ENCODE assay signal across 11 mouse cellular contexts in genomic region chr17:45406281-45406680, GRCm38 (mm10). TPM values are rescaled to one million over a fixed set of nuclear protein-coding genes. Genes with fewer than 3 reads are reported as not detected.
A peak's percentile ranks its signal among the peaks of the same experiment; 100 is the strongest.
DNase-seq lines count a peak whose midpoint lies in the region; ATAC-seq lines count a peak whose summit lies in the region.
"Had no signal": no experiment of that assay in that cellular context is flagged by ENCODE, and none has a peak within 500 bp of the region (broad histone marks: within the 10 kb centered on the region; RNA-seq: fewer than 3 reads in every experiment).

No protein-coding gene starts in this region.

- no peaks in the 10 kb centered on the region for H3K27me3 ChIP-seq in hindbrain, embryonic 11.5 days (ENCODE audit: control insufficient read depth, insufficient read depth, low read length)
- no peaks in the 10 kb centered on the region for H3K27me3 ChIP-seq in hindbrain, embryonic 10.5 days (ENCODE audit: insufficient read depth, poor library complexity, severe bottlenecking)
- H3K27me3 ChIP-seq in midbrain, embryonic 14.5 days (ENCODE audit: control insufficient read depth, insufficient read depth, low read length): no peaks in the 10 kb centered on the region
- no peaks in the 10 kb centered on the region for H3K27me3 ChIP-seq in midbrain, embryonic 11.5 days (ENCODE audit: control insufficient read depth, insufficient read depth, low read length)
- H3K27me3 ChIP-seq: embryonic facial prominence, embryonic 13.5 days; midbrain, embryonic 12.5 days had no signal

- DNase-seq in hindbrain, embryonic 11.5 days (ENCODE audit: low spot score): peak; percentile 25
- no peak for DNase-seq in hindbrain, embryonic 10.5 days (ENCODE audit: low spot score)
- peak; percentile 11 for DNase-seq in midbrain, embryonic 14.5 days
- no peak for DNase-seq in midbrain, embryonic 11.5 days (ENCODE audit: low spot score, missing footprints)
- DNase-seq in NIH3T3 (ENCODE audit: low read depth) (peak; percentile 17), MN1 (ENCODE audit: low spot score) (no peak)
- DNase-seq in retina, postnatal 1 day: peak; percentile 18
- no peak for DNase-seq in adrenal gland, adult 18-20 months (ENCODE audit: low spot score in 2 of 2)
- DNase-seq: heart, postnatal 10 days had no signal

- 93% methylated on average over 10 of the region's 10 CpGs for WGBS in hindbrain, embryonic 11.5 days
- 94% methylated on average over 10 of the region's 10 CpGs for WGBS in hindbrain, embryonic 10.5 days
- 97% methylated on average over 10 of the region's 10 CpGs for WGBS in midbrain, embryonic 14.5 days
- whole genome bisulfite sequencing in midbrain, embryonic 11.5 days: 94% methylated on average over 10 of the region's 10 CpGs

- H3K4me3 ChIP-seq in hindbrain, embryonic 11.5 days (ENCODE audit: low read depth, low read length): no peak overlapping the region
- H3K4me3 ChIP-seq in hindbrain, embryonic 10.5 days: no peak overlapping the region
- H3K4me3 ChIP-seq in midbrain, embryonic 14.5 days (replicated peaks; ENCODE audit: low read depth, low read length): no peak overlapping the region
- no peak overlapping the region for H3K4me3 ChIP-seq in midbrain, embryonic 11.5 days (ENCODE audit: low read depth, low read length)
- H3K4me3 ChIP-seq: embryonic facial prominence, embryonic 13.5 days; midbrain, embryonic 12.5 days had no signal

- H3K4me2 ChIP-seq in hindbrain, embryonic 11.5 days (replicated peaks; ENCODE audit: low read depth, low read length): no peak overlapping the region
- no peak overlapping the region for H3K4me2 ChIP-seq in midbrain, embryonic 14.5 days (ENCODE audit: low read length)
- no peak overlapping the region for H3K4me2 ChIP-seq in midbrain, embryonic 11.5 days
- H3K4me2 ChIP-seq: embryonic facial prominence, embryonic 13.5 days; midbrain, embryonic 12.5 days had no signal

- H3K4me1 ChIP-seq in hindbrain, embryonic 11.5 days (replicated peaks; ENCODE audit: control insufficient read depth, insufficient read depth, low read length): no peaks in the 10 kb centered on the region
- H3K4me1 ChIP-seq in hindbrain, embryonic 10.5 days (replicated peaks): no peaks in the 10 kb centered on the region
- no peaks in the 10 kb centered on the region for H3K4me1 ChIP-seq in midbrain, embryonic 14.5 days (ENCODE audit: control insufficient read depth, insufficient read depth, low read length)
- no peaks in the 10 kb centered on the region for H3K4me1 ChIP-seq in midbrain, embryonic 11.5 days (ENCODE audit: control insufficient read depth, insufficient read depth, low read length)
- H3K4me1 ChIP-seq: midbrain, embryonic 12.5 days had no signal

- no peak overlapping the region for H3K9ac ChIP-seq in hindbrain, embryonic 11.5 days (ENCODE audit: low read depth, low read length)
- no peak overlapping the region for H3K9ac ChIP-seq in midbrain, embryonic 14.5 days (replicated peaks; ENCODE audit: low read length)
- H3K9ac ChIP-seq in midbrain, embryonic 11.5 days (ENCODE audit: low read length): no peak overlapping the region
- H3K9ac ChIP-seq: embryonic facial prominence, embryonic 13.5 days; midbrain, embryonic 12.5 days had no signal

- no peak overlapping the region for H3K27ac ChIP-seq in hindbrain, embryonic 11.5 days (ENCODE audit: low read depth, low read length)
- H3K27ac ChIP-seq in hindbrain, embryonic 10.5 days: no peak overlapping the region
- no peak overlapping the region for H3K27ac ChIP-seq in midbrain, embryonic 14.5 days (replicated peaks; ENCODE audit: low read depth, low read length)
- no peak overlapping the region for H3K27ac ChIP-seq in midbrain, embryonic 11.5 days (ENCODE audit: low read depth, low read length)
- H3K27ac ChIP-seq: embryonic facial prominence, embryonic 13.5 days; midbrain, embryonic 12.5 days had no signal

- ATAC-seq in hindbrain, embryonic 11.5 days (ENCODE audit: low FRiP score): no peak
- no peak for ATAC-seq in midbrain, embryonic 14.5 days (ENCODE audit: low FRiP score, low TSS enrichment)
- no peak for ATAC-seq in midbrain, embryonic 11.5 days (ENCODE audit: low FRiP score)

- H3K9me3 ChIP-seq in hindbrain, embryonic 11.5 days (ENCODE audit: control insufficient read depth, low read length): no peaks in the 10 kb centered on the region
- H3K9me3 ChIP-seq in hindbrain, embryonic 10.5 days: no peaks in the 10 kb centered on the region
- no peaks in the 10 kb centered on the region for H3K9me3 ChIP-seq in midbrain, embryonic 14.5 days (ENCODE audit: control insufficient read depth, low read length)
- H3K9me3 ChIP-seq in midbrain, embryonic 11.5 days (ENCODE audit: control insufficient read depth, low read length): no peaks in the 10 kb centered on the region
- H3K9me3 ChIP-seq: embryonic facial prominence, embryonic 13.5 days; midbrain, embryonic 12.5 days had no signal

- H3K36me3 ChIP-seq in hindbrain, embryonic 11.5 days (ENCODE audit: control insufficient read depth, insufficient read depth, low read length): peaks cover 14% of the 10 kb centered on the region
- H3K36me3 ChIP-seq in hindbrain, embryonic 10.5 days: peaks cover 97% of the 10 kb centered on the region
- peaks cover 62% of the 10 kb centered on the region for H3K36me3 ChIP-seq in midbrain, embryonic 14.5 days (ENCODE audit: control insufficient read depth, insufficient read depth, low read length)
- peaks cover 22% of the 10 kb centered on the region for H3K36me3 ChIP-seq in midbrain, embryonic 11.5 days (ENCODE audit: control insufficient read depth, insufficient read depth, low read length)

RNA-seq across cellular contexts. Expression of gene Cdc5l, which starts 27.3 kb away (rescaled TPM):
- polyA plus RNA-seq in hindbrain, embryonic 11.5 days (2014; fragmentation: Nextera tagmentation; extraction: Ambion mirVana): 86.2 and 87.3 TPM in 2 replicates
- polyA plus RNA-seq in hindbrain, embryonic 10.5 days (2016; fragmentation: Nextera tagmentation; extraction: Ambion mirVana): 54.8 and 65.1 TPM in 2 replicates
- polyA plus RNA-seq in midbrain, embryonic 14.5 days (2014; fragmentation: Nextera tagmentation; extraction: Ambion mirVana): 60.0 and 69.9 TPM in 2 replicates
- 87.9 and 91.6 TPM in 2 replicates for polyA plus RNA-seq in midbrain, embryonic 11.5 days (2014; fragmentation: Nextera tagmentation; extraction: Ambion mirVana)
- 10 to 100 TPM; 39.9 to 40.9 TPM for total RNA-seq in adrenal gland, adult 18-20 months (2021)

Comparison
In these comparisons a context has a peak if more than half of its experiments do, and no peak if none do; other contexts are left out.
1. DNase-seq: peak in hindbrain, embryonic 11.5 days (single experiment), midbrain, embryonic 14.5 days (single experiment), NIH3T3 (single experiment) and retina, postnatal 1 day (single experiment); none in hindbrain, embryonic 10.5 days (single experiment), midbrain, embryonic 11.5 days (single experiment), adrenal gland, adult 18-20 months (0 of 2) and MN1 (single experiment).